Mouse (Mus musculus) myocyte (in vitro differentiated cells): ENCODE results near the gene Phlpp1. TPM values are rescaled to one million over a fixed set of nuclear protein-coding genes. Genes with fewer than 3 reads are reported as not detected.

Source experiments
- H3K27me3 ChIP-seq: one replicate; pipeline ENCODE4 v1.6.1; 2011; ENCODE audit not compliant: control insufficient read depth, insufficient read depth, insufficient read length
- H3K36me3 ChIP-seq: one replicate; pipeline ENCODE4 v1.6.1; 2011; ENCODE audit not compliant: control insufficient read depth, insufficient read depth
- H3K4me2 ChIP-seq: one replicate; pipeline ENCODE4 v1.6.1; 2011; ENCODE audit warnings: low read depth, control low read depth
- H3K4me3 ChIP-seq: one replicate; pipeline ENCODE4 v1.5.1; 2011; ENCODE audit warnings: mild to moderate bottlenecking, control low read depth, moderate library complexity
- H3K79me2 ChIP-seq: one replicate; pipeline ENCODE4 v1.6.1; 2011; ENCODE audit not compliant: control insufficient read depth, insufficient read depth
- H3ac ChIP-seq: one replicate; pipeline ENCODE4 v1.6.1; 2011; ENCODE audit not compliant: control insufficient read depth, insufficient read length
- CEBPB ChIP-seq: IDR thresholded peaks from 2 replicates; pipeline ENCODE4 v1.6.1; 2011; ENCODE audit warnings: mild to moderate bottlenecking, moderate library complexity; ENCODE audit not compliant: poor library complexity, insufficient read depth, severe bottlenecking
- E2F4 ChIP-seq: IDR thresholded peaks from one replicate; pipeline ENCODE4 v1.6.1; 2011; ENCODE audit warnings: mild to moderate bottlenecking, control low read depth, moderate library complexity; ENCODE audit not compliant: insufficient read depth
- MAX ChIP-seq: IDR thresholded peaks from one replicate; pipeline ENCODE4 v1.6.1; 2011; ENCODE audit warnings: low read depth, mild to moderate bottlenecking, control low read depth
- MYOD1 ChIP-seq, 3 experiments: IDR thresholded peaks; one replicate each; pipeline ENCODE4 v1.6.1; 2011; ENCODE audit warnings: control low read depth in 2 of 3, low read depth in 2 of 3, mild to moderate bottlenecking in 2 of 3, moderate library complexity in 1 of 3; ENCODE audit not compliant: insufficient read length in 2 of 3, control insufficient read depth in 1 of 3
- MYOG ChIP-seq, 3 experiments: IDR thresholded peaks; one replicate each; pipeline ENCODE4 v1.6.1; 2011; ENCODE audit warnings: control low read depth in 2 of 3, low read depth in 2 of 3, mild to moderate bottlenecking in 2 of 3; ENCODE audit not compliant: insufficient read length in 2 of 3, control insufficient read depth in 1 of 3, insufficient read depth in 1 of 3
- POLR2A ChIP-seq: IDR thresholded peaks from one replicate; pipeline ENCODE4 v1.6.1; 2011; ENCODE audit warnings: low read depth, mild to moderate bottlenecking, control low read depth, moderate library complexity; ENCODE audit not compliant: insufficient read length
- POLR2AphosphoS2 ChIP-seq: IDR thresholded peaks from one replicate; pipeline ENCODE4 v1.6.1; 2011; ENCODE audit warnings: low read depth, control low read depth; ENCODE audit not compliant: insufficient read length
- REST ChIP-seq: IDR thresholded peaks from one replicate; pipeline ENCODE4 v1.6.1; 2011; ENCODE audit warnings: mild to moderate bottlenecking, control low read depth, moderate library complexity; ENCODE audit not compliant: insufficient read depth, insufficient read length
- SRF ChIP-seq: IDR thresholded peaks from one replicate; pipeline ENCODE4 v1.6.1; 2011; ENCODE audit warnings: low read depth; ENCODE audit not compliant: control insufficient read depth, insufficient read length
- TCF12 ChIP-seq: IDR thresholded peaks from one replicate; pipeline ENCODE4 v1.6.1; 2011; ENCODE audit warnings: mild to moderate bottlenecking, control low read depth; ENCODE audit not compliant: poor library complexity, insufficient read depth, severe bottlenecking
- TCF3 ChIP-seq: IDR thresholded peaks from one replicate; pipeline ENCODE4 v1.6.1; 2011; ENCODE audit warnings: low read depth, control low read depth; ENCODE audit not compliant: insufficient read length
- USF1 ChIP-seq: IDR thresholded peaks from one replicate; pipeline ENCODE4 v1.6.1; 2011; ENCODE audit warnings: low read depth, mild to moderate bottlenecking, control low read depth, moderate library complexity
- polyA plus RNA-seq: library from polyadenylated mRNA; unstranded; fragments of >200 nt; fragmentation: generic; extraction: Trizol; gene quantifications from one replicate; pipeline ENCODE4 v1.2.1, GENCODE M21; 2012; ENCODE audit warnings: missing spikeins

Gene Phlpp1
- polyA plus RNA-seq, 1 experiment: 7.9 TPM

- TF ChIP-seq TCF3: no peak
- TF ChIP-seq USF1: no peak
- Histone ChIP-seq H3ac (no peak overlapping the region), H3K4me2 (peak overlapping the region; percentile 86), H3K27me3 (no peaks in the 10 kb centered on the region), H3K4me3 (peak overlapping the region; percentile 39), H3K79me2 (peaks cover 70% of the 10 kb centered on the region), H3K36me3 (no peaks in the 10 kb centered on the region)
These were observed 3.8 kb downstream of the Phlpp1 start for GRCm38 (mm10) chr1:106175360-106175759.

- H3K27me3 ChIP-seq: no peaks in the 10 kb centered on the region
- no peak overlapping the region for H3K4me2 ChIP-seq
- TF ChIP-seq TCF3 (no peak), MAX (no peak), POLR2A (no peak), SRF (no peak), CEBPB (no peak), USF1 (no peak), E2F4 (no peak), REST (no peak)
- H3ac ChIP-seq: no peak overlapping the region
- no peak overlapping the region for H3K4me3 ChIP-seq
- peaks cover 81% of the 10 kb centered on the region for H3K79me2 ChIP-seq
- no peaks in the 10 kb centered on the region for H3K36me3 ChIP-seq
These were observed 5.2 kb downstream of the Phlpp1 start for GRCm38 (mm10) chr1:106176791-106177190.

- Histone ChIP-seq H3K79me2 (peaks cover 90% of the 10 kb centered on the region), H3K4me3 (no peak overlapping the region), H3ac (no peak overlapping the region), H3K27me3 (no peaks in the 10 kb centered on the region), H3K4me2 (no peak overlapping the region), H3K36me3 (no peaks in the 10 kb centered on the region)
- TF ChIP-seq REST (no peak), MYOD1 (IDR thresholded peaks at IDR 0.05; ENCODE audit: control insufficient read depth in 1 of 3, insufficient read length in 2 of 3, low read depth in 2 of 3) (no peak), USF1 (no peak), TCF12 (no peak), SRF (no peak), MAX (no peak), POLR2AphosphoS2 (no peak), CEBPB (no peak), TCF3 (no peak)
These were observed 6.6 kb downstream of the Phlpp1 start for GRCm38 (mm10) chr1:106177868-106178790.

GRCm38 (mm10) chr1:106183701-106184100 is 12.1 kb downstream of the Phlpp1 start:
- TF ChIP-seq MYOD1 (IDR thresholded peaks at IDR 0.05; ENCODE audit: control insufficient read depth in 1 of 3, insufficient read length in 2 of 3, low read depth in 2 of 3): no peak
- no peak for TF ChIP-seq CEBPB
- TF ChIP-seq SRF: no peak
- TF ChIP-seq MAX: no peak
- TF ChIP-seq USF1: no peak
- no peak for TF ChIP-seq POLR2AphosphoS2
- H3K4me2 ChIP-seq: no peak overlapping the region
- H3K4me3 ChIP-seq: no peak overlapping the region

GRCm38 (mm10) chr1:106184780-106185460 is 13.4 kb downstream of the Phlpp1 start:
- no peaks in the 10 kb centered on the region for H3K27me3 ChIP-seq
- no peak overlapping the region for H3K4me3 ChIP-seq
- TF ChIP-seq MYOG (IDR thresholded peaks at IDR 0.05; ENCODE audit: control insufficient read depth in 1 of 3, insufficient read depth in 1 of 3, insufficient read length in 2 of 3, low read depth in 2 of 3) (no peak), MAX (no peak), REST (no peak), POLR2A (no peak)
- H3ac ChIP-seq: no peak overlapping the region
- peaks cover 77% of the 10 kb centered on the region for H3K79me2 ChIP-seq
- no peaks in the 10 kb centered on the region for H3K36me3 ChIP-seq
- H3K4me2 ChIP-seq: no peak overlapping the region

More at GRCm38 (mm10) chr1:106183701-106184100, 12.1 kb downstream of the Phlpp1 start:
- no peaks in the 10 kb centered on the region for H3K36me3 ChIP-seq
- H3K79me2 ChIP-seq: peaks cover 83% of the 10 kb centered on the region
- no peak overlapping the region for H3ac ChIP-seq
- H3K27me3 ChIP-seq: no peaks in the 10 kb centered on the region
